Mouse (Mus musculus) liver, embryonic 12.5 days (tissue): Measurements from ENCODE around the gene Rnf157. TPM values are rescaled to one million over a fixed set of nuclear protein-coding genes. Genes with fewer than 3 reads are reported as not detected.
"Not testable (repeated sequence)": the region's sequence is repeated elsewhere in the genome, so short reads cannot be mapped to it uniquely, and the experiment has no call there.

ENCODE experiments used
- ATAC-seq: fragments of 200-750 bp; cut with Nextera tagmentation; 2 replicates; pipeline ENCODE4 v1.8.0; 2017; ENCODE audit warnings: moderate number of reproducible peaks, mild to moderate bottlenecking, moderate library complexity
- H3K27ac ChIP-seq: fragments of 300-500 bp; sonication (generic); 2 replicates; pipeline ENCODE4 v1.5.1; 2016; ENCODE audit warnings: mild to moderate bottlenecking
- H3K27me3 ChIP-seq: fragments of 300-500 bp; sonication (generic); replicated peaks from 2 replicates; pipeline ENCODE4 v1.6.1; 2016; ENCODE audit warnings: mild to moderate bottlenecking, moderate library complexity
- H3K36me3 ChIP-seq: fragments of 300-500 bp; sonication (generic); 2 replicates; pipeline ENCODE4 v1.6.1; 2016; ENCODE audit warnings: mild to moderate bottlenecking, moderate library complexity
- H3K4me1 ChIP-seq: fragments of 300-500 bp; sonication (generic); 2 replicates; pipeline ENCODE4 v1.6.1; 2016
- H3K4me2 ChIP-seq: fragments of 300-500 bp; sonication (generic); 2 replicates; pipeline ENCODE4 v1.6.1; 2016; ENCODE audit warnings: mild to moderate bottlenecking, moderate library complexity
- H3K4me3 ChIP-seq: fragments of 300-500 bp; sonication (generic); 2 replicates; pipeline ENCODE4 v1.5.1; 2016; ENCODE audit warnings: mild to moderate bottlenecking, moderate library complexity
- H3K9ac ChIP-seq: fragments of 300-500 bp; sonication (generic); 2 replicates; pipeline ENCODE4 v1.6.1; 2016; ENCODE audit warnings: mild to moderate bottlenecking, moderate library complexity
- H3K9me3 ChIP-seq: fragments of 300-500 bp; sonication (generic); replicated peaks from 2 replicates; pipeline ENCODE4 v1.6.1; 2016; ENCODE audit warnings: mild to moderate bottlenecking, moderate library complexity
- WGBS: fragments of 180-500 bp; shearing (Covaris S2); methylation state at CpG from one replicate; pipeline ENCODE4 v1.1.7; 2016; ENCODE audit not compliant: insufficient replicate concordance; 5-methylcytosine and 5-hydroxymethylcytosine counted together
- polyA plus RNA-seq: library from polyadenylated mRNA; unstranded; fragments of >200 nt; fragmentation: Nextera tagmentation; extraction: Ambion mirVana; gene quantifications from 2 replicates; pipeline ENCODE4 v1.2.1, GENCODE M21; 2016

Rnf157 gene
- polyA plus RNA-seq, 1 experiment from 2014 or later: 2.9 TPM

- Histone ChIP-seq H3K27ac (peak overlapping the region; percentile 74; the same call in 1 of the 2 replicates), H3K4me1 (peaks cover 83% of the 10 kb centered on the region), H3K9ac (peak overlapping the region; percentile 56), H3K4me3 (no peak overlapping the region; the same call in 1 of the 2 replicates), H3K9me3 (no peaks in the 10 kb centered on the region), H3K27me3 (no peaks in the 10 kb centered on the region), H3K36me3 (peaks cover 29% of the 10 kb centered on the region), H3K4me2 (peak overlapping the region; percentile 57)
- 63% methylated on average over 8 of the region's 8 CpGs for WGBS
- no peak for ATAC-seq
These were observed 19.9 kb upstream of the Rnf157 start for GRCm38 (mm10) chr11:116432593-116433355.

GRCm38 (mm10) chr11:116432127-116432526 is 19.3 kb upstream of the Rnf157 start:
- Histone ChIP-seq H3K9ac (no peak overlapping the region), H3K9me3 (no peaks in the 10 kb centered on the region), H3K4me3 (no peak overlapping the region), H3K27ac (no peak overlapping the region), H3K36me3 (peaks cover 22% of the 10 kb centered on the region), H3K4me2 (no peak overlapping the region), H3K4me1 (peaks cover 77% of the 10 kb centered on the region), H3K27me3 (no peaks in the 10 kb centered on the region)
- WGBS: 49% methylated on average over 6 of the region's 6 CpGs
- ATAC-seq: no peak

GRCm38 (mm10) chr11:116431428-116432077 is 18.7 kb upstream of the Rnf157 start:
- H3K36me3 ChIP-seq: peaks cover 17% of the 10 kb centered on the region
- 60% methylated on average over 11 of the region's 11 CpGs for WGBS
- H3K4me3 ChIP-seq: peak overlapping the region; percentile 18; the same call in 1 of the 2 replicates
- H3K27me3 ChIP-seq: no peaks in the 10 kb centered on the region
- H3K9me3 ChIP-seq: no peaks in the 10 kb centered on the region
- no peak for ATAC-seq
- peak overlapping the region; percentile 58 for H3K4me2 ChIP-seq
- peak overlapping the region; percentile 82 for H3K27ac ChIP-seq
- peak overlapping the region; percentile 37; the same call in 1 of the 2 replicates for H3K9ac ChIP-seq
- peaks cover 71% of the 10 kb centered on the region for H3K4me1 ChIP-seq

- peaks cover 64% of the 10 kb centered on the region for H3K4me1 ChIP-seq
These were observed 18.0 kb upstream of the Rnf157 start for GRCm38 (mm10) chr11:116430723-116431427.

GRCm38 (mm10) chr11:116429862-116430613 is 17.2 kb upstream of the Rnf157 start:
- 0 out of 2 replicates have a peak overlapping the region, but pooled peaks have one; percentile 18 for H3K4me3 ChIP-seq

More at GRCm38 (mm10) chr11:116430723-116431427, 18.0 kb upstream of the Rnf157 start:
- WGBS: 30% methylated on average over 22 of the region's 22 CpGs
- Histone ChIP-seq H3K36me3 (peaks cover 10% of the 10 kb centered on the region), H3K9me3 (no peaks in the 10 kb centered on the region), H3K9ac (peak overlapping the region; percentile 55), H3K4me3 (peak overlapping the region; percentile 18), H3K4me2 (peak overlapping the region; percentile 58), H3K27me3 (no peaks in the 10 kb centered on the region), H3K27ac (peak overlapping the region; percentile 82)
- ATAC-seq: no peak

GRCm38 (mm10) chr11:116428872-116429859 is 16.3 kb upstream of the Rnf157 start:
- Histone ChIP-seq H3K27me3 (no peaks in the 10 kb centered on the region), H3K27ac (peak overlapping the region; percentile 82), H3K9ac (peak overlapping the region; percentile 55), H3K4me1 (peaks cover 68% of the 10 kb centered on the region), H3K9me3 (no peaks in the 10 kb centered on the region), H3K36me3 (no peaks in the 10 kb centered on the region), H3K4me3 (0 out of 2 replicates have a peak overlapping the region, but pooled peaks have one; percentile 4), H3K4me2 (peak overlapping the region; percentile 58)
- 25% methylated on average over 13 of the region's 13 CpGs for WGBS
- ATAC-seq: 0 out of 2 replicates have a peak, but pooled peaks have one; percentile 5

More at GRCm38 (mm10) chr11:116429862-116430613, 17.2 kb upstream of the Rnf157 start:
- Histone ChIP-seq H3K4me1 (peaks cover 64% of the 10 kb centered on the region), H3K9me3 (no peaks in the 10 kb centered on the region), H3K27me3 (no peaks in the 10 kb centered on the region), H3K4me2 (peak overlapping the region; percentile 58), H3K27ac (peak overlapping the region; percentile 82), H3K9ac (peak overlapping the region; percentile 55; the same call in 1 of the 2 replicates), H3K36me3 (peaks cover 2% of the 10 kb centered on the region; the same call in 1 of the 2 replicates)
- 65% methylated on average over 9 of the region's 9 CpGs for WGBS
- ATAC-seq: no peak

- Histone ChIP-seq H3K9ac (no peak overlapping the region), H3K36me3 (no peaks in the 10 kb centered on the region), H3K27ac (no peak overlapping the region), H3K27me3 (no peaks in the 10 kb centered on the region), H3K9me3 (no peaks in the 10 kb centered on the region), H3K4me2 (no peak overlapping the region), H3K4me3 (no peak overlapping the region), H3K4me1 (peaks cover 59% of the 10 kb centered on the region)
- 61% methylated on average over 6 of the region's 6 CpGs for WGBS
- no peak for ATAC-seq
These were observed 14.2 kb upstream of the Rnf157 start for GRCm38 (mm10) chr11:116426852-116427575.

GRCm38 (mm10) chr11:116426328-116426727 is 13.5 kb upstream of the Rnf157 start:
- not testable (repeated sequence) for H3K27me3 ChIP-seq, ATAC-seq, H3K36me3 ChIP-seq, H3K9ac ChIP-seq, H3K4me3 ChIP-seq, H3K4me2 ChIP-seq, H3K27ac ChIP-seq, H3K9me3 ChIP-seq
- H3K4me1 ChIP-seq: peaks cover 52% of the 10 kb centered on the region
- WGBS: 85% methylated on average over 11 of the region's 11 CpGs

- no peaks in the 10 kb centered on the region for H3K9me3 ChIP-seq
- 0 out of 2 replicates have a peak overlapping the region, but pooled peaks have one; percentile 22 for H3K9ac ChIP-seq
- peak overlapping the region; percentile 40; the same call in 1 of the 2 replicates for H3K27ac ChIP-seq
- H3K4me3 ChIP-seq: no peak overlapping the region
- peak overlapping the region; percentile 16; the same call in 1 of the 2 replicates for H3K4me2 ChIP-seq
- peaks cover 42% of the 10 kb centered on the region for H3K4me1 ChIP-seq
- ATAC-seq: no peak
- H3K36me3 ChIP-seq: no peaks in the 10 kb centered on the region
- H3K27me3 ChIP-seq: no peaks in the 10 kb centered on the region
- WGBS: 23% methylated on average over 8 of the region's 8 CpGs
These were observed 12.0 kb upstream of the Rnf157 start for GRCm38 (mm10) chr11:116424621-116425407.
